Mouse (Mus musculus) heart, embryonic 15.5 days (tissue): ENCODE data around the gene Ap1m2. TPM values are rescaled to one million over a fixed set of nuclear protein-coding genes. Genes with fewer than 3 reads are reported as not detected.
A peak's percentile ranks its signal among the peaks of the same experiment; 100 is the strongest.

Source experiments
- ATAC-seq: fragments of 200-750 bp; cut with Nextera tagmentation; replicated peaks from 2 replicates; pipeline ENCODE4 v1.8.0; 2017; ENCODE audit warnings: low read depth, moderate TSS enrichment; ENCODE audit not compliant: insufficient number of reproducible peaks, insufficient read depth, low FRiP score
- H3K27ac ChIP-seq: fragments of 300-500 bp; sonication (generic); 2 replicates; pipeline ENCODE4 v1.5.1; 2015; ENCODE audit warnings: mild to moderate bottlenecking, inconsistent platforms
- H3K27me3 ChIP-seq: fragments of 300-500 bp; sonication (generic); 2 replicates; pipeline ENCODE4 v1.6.1; 2015; ENCODE audit warnings: inconsistent platforms
- H3K36me3 ChIP-seq: fragments of 300-500 bp; sonication (generic); 2 replicates; pipeline ENCODE4 v1.6.1; 2015; ENCODE audit warnings: mild to moderate bottlenecking, inconsistent platforms
- H3K4me1 ChIP-seq: fragments of 300-500 bp; sonication (generic); replicated peaks from 2 replicates; pipeline ENCODE4 v1.6.1; 2015; ENCODE audit warnings: inconsistent platforms
- H3K4me2 ChIP-seq: fragments of 300-500 bp; sonication (generic); 2 replicates; pipeline ENCODE4 v1.6.1; 2015; ENCODE audit warnings: inconsistent platforms, mild to moderate bottlenecking, moderate library complexity
- H3K4me3 ChIP-seq: fragments of 300-500 bp; sonication (generic); 2 replicates; pipeline ENCODE4 v1.5.1; 2015; ENCODE audit warnings: mild to moderate bottlenecking, inconsistent platforms
- H3K9ac ChIP-seq: fragments of 300-500 bp; sonication (generic); 2 replicates; pipeline ENCODE4 v1.6.1; 2015; ENCODE audit warnings: mild to moderate bottlenecking, inconsistent platforms
- H3K9me3 ChIP-seq: fragments of 300-500 bp; sonication (generic); replicated peaks from 2 replicates; pipeline ENCODE4 v1.6.1; 2016; ENCODE audit warnings: inconsistent platforms
- WGBS: fragments of 180-500 bp; shearing (Covaris S2); methylation state at CpG from one replicate; pipeline ENCODE4 v1.1.7; 2015; ENCODE audit warnings: mixed read lengths; 5-methylcytosine and 5-hydroxymethylcytosine counted together
- polyA plus RNA-seq: library from polyadenylated mRNA; unstranded; fragments of >200 nt; fragmentation: Nextera tagmentation; extraction: Ambion mirVana; gene quantifications from 2 replicates; pipeline ENCODE4 v1.2.1, GENCODE M21; 2015

Ap1m2 gene
- 1.8 and 6.9 TPM in 2 replicates for polyA plus RNA-seq

DNA sequence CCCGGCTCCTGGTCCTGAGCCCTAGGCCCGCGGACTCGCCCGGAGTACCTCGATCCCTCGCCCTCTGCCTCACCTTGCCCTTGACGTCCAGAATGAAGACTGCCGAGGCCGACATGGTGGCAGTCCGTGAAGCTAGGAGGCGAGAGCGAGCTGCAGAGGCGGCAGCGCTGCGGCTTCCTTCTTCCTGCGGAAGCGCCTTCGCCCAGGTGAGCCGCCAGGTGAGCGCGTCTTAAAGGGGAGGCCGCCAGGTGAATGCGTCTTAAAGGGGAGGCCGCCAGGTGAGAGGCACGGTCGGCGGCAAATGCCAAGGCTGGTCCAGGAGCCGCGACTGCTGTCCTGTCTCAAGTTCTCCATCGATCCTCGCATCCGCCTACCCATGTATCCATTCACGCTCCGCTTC is at the start of gene Ap1m2:
Gene Ap1m2, minus strand, starts transcription at position 204 of the 400 bp plus-strand sequence.
- WGBS, result 13% methylated on average over 35 of the region's 35 CpGs
- Histone ChIP-seq H3K9ac (no peak within 1 kb of the TSS), H3K27me3 (peaks cover 17% of the 10 kb centered on the region), H3K4me2 (peak within 1 kb of the TSS; percentile 29; the same call in 1 of the 2 replicates), H3K4me1 (peaks cover 6% of the 10 kb centered on the region), H3K4me3 (peak within 1 kb of the TSS; percentile 35), H3K9me3 (no peaks in the 10 kb centered on the region), H3K36me3 (no peaks in the 10 kb centered on the region), H3K27ac (no peak within 1 kb of the TSS)
- no peak for ATAC-seq

DNA sequence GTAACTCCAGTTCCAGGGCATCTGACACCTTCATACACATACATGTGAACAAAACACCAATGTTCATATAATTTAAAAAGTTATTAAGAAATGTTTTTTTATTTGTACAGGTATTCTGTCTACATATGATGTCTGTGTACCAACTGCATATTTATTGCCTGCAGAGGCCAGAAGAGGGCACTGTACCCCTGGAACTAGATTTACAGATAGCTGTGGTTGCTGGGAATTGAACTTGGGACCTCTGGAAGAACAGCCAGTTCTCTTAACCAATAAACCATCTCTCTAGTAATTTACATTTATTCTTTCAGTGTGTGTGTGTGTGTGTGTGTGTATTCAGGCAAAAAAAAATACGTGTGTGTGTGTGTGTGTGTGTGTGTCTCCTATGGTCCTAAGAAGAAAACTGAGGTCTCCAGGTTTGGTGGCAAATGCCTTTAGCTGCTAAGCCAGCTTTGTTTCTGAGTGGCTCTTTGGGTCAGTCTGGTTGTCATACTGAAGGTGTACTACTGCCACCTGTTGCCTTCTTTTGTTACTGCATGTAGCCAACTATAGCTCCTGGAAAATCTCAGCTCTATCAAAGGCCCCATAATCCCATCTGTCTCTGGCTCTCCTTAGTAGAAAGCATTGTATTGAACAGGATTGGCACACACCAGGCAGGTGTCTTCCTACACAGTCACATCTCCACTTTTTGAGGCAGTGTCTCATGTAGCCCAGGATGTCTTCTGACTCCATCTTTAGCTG is 45.0 kb upstream of the Ap1m2 start:
- ATAC-seq, result no peak; the same call in 1 of the 2 replicates
- H3K27me3 ChIP-seq, result no peaks in the 10 kb centered on the region
- 0% methylated on average over 1 of the region's 1 CpGs for WGBS
- H3K9me3 ChIP-seq, result no peaks in the 10 kb centered on the region
- H3K4me1 ChIP-seq, result peaks cover 11% of the 10 kb centered on the region
- peaks cover 14% of the 10 kb centered on the region for H3K36me3 ChIP-seq
- no peak overlapping the region for H3K27ac ChIP-seq
- H3K4me3 ChIP-seq, result no peak overlapping the region
- no peak overlapping the region for H3K4me2 ChIP-seq
- no peak overlapping the region for H3K9ac ChIP-seq

DNA sequence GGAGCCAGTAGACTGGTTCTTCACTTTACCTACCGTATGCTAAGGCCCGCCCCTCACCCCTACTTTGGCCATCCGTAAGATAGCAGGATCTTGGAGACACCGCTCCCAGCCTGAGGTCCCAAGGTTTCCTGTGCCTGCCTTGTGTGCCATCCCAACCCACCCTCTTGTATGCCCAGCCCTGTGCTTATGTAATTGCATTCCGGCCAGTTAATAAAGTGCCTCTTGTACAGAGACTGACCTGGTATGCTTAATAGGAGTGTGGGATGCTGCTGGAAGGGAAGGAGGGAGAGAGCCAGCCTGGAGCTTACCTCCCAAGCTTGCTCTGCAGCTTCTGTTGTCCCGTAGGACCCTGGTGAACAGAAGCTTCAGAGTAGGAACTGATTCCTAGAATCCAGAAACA is 42.7 kb upstream of the Ap1m2 start:
- H3K36me3 ChIP-seq, result peaks cover 27% of the 10 kb centered on the region

DNA sequence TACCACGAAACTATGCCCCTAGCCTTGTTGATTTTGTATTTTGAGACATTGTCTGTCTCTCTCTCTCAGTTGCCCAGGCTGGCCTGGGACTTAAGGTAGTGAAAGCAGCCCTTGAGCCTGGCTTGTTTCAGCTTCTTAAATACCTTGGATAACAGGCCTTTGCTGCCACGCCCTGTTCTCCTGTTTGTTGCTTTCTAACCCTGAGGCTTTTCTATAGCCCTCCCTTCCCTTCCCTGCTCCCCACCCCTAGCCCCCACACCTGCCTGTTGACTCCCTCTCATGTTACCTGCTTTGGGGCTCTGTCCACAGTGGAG is 41.2 kb upstream of the Ap1m2 start:
- no peak for ATAC-seq
- H3K9ac ChIP-seq, result no peak overlapping the region
- 67% methylated on average over 2 of the region's 2 CpGs for WGBS
- H3K9me3 ChIP-seq, result no peaks in the 10 kb centered on the region
- H3K27ac ChIP-seq, result peak overlapping the region; percentile 47; the same call in 1 of the 2 replicates
- no peak overlapping the region for H3K4me2 ChIP-seq
- H3K27me3 ChIP-seq, result no peaks in the 10 kb centered on the region
- peaks cover 30% of the 10 kb centered on the region for H3K36me3 ChIP-seq
- no peak overlapping the region for H3K4me3 ChIP-seq
- peaks cover 13% of the 10 kb centered on the region for H3K4me1 ChIP-seq

More for the DNA sequence above, 42.7 kb upstream of the Ap1m2 start:
- WGBS, result 85% methylated on average over 6 of the region's 6 CpGs
- no peaks in the 10 kb centered on the region for H3K9me3 ChIP-seq
- no peak for ATAC-seq
- H3K27me3 ChIP-seq, result no peaks in the 10 kb centered on the region
- H3K9ac ChIP-seq, result no peak overlapping the region
- peaks cover 13% of the 10 kb centered on the region for H3K4me1 ChIP-seq
- no peak overlapping the region for H3K4me2 ChIP-seq
- H3K4me3 ChIP-seq, result no peak overlapping the region
- H3K27ac ChIP-seq, result no peak overlapping the region

DNA sequence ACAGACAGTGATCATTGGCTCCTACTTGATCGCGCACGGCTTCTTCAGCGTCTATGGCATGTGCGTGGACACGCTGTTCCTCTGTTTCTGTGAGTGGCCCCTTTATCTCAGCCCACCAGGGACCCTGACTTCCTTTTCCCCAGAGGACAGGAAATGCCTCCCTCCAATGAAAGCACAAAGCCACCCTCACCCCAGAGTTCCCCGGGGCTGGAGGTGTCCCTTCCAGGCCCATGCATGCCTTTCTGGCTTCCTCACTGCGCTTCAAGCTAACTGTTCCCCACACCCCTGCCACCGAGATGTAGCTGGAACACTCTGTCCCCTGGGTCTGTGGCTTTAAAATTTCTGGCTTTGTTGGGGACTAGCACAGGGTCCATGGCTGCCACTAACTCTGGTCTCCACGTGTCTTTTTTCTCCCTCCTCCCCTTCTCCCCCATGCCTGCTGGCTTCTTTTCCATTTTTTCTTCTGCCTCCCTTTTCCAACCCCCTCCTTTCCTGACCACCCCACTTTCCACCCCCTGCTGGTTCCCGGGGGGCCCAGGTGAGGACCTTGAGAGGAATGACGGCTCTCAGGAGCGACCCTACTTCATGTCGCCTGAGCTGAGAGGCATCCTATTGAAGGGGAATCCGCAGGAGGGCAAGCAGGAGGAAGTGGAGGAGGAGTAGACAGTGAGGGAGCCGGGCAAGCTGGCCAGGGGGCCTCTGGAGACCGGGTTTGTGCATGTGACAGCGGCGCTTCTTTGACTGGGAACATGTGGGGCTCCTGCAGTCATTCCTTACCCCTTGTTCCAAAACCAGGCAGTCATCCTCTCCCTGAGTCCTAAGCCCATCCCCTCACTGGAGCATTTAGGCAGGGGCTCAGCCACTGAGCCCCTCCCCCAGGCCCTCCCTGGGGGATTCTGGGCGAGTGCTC is 40.6 kb upstream of the Ap1m2 start:
- Histone ChIP-seq H3K36me3 (peaks cover 36% of the 10 kb centered on the region), H3K27me3 (no peaks in the 10 kb centered on the region), H3K9me3 (no peaks in the 10 kb centered on the region), H3K4me2 (0 out of 2 replicates have a peak overlapping the region, but pooled peaks have one; percentile 14), H3K4me1 (peaks cover 13% of the 10 kb centered on the region), H3K9ac (0 out of 2 replicates have a peak overlapping the region, but pooled peaks have one; percentile 3), H3K27ac (peak overlapping the region; percentile 47), H3K4me3 (no peak overlapping the region)
- WGBS, result 30% methylated on average over 20 of the region's 20 CpGs
- peak; percentile 32; the same call in 1 of the 2 replicates for ATAC-seq

DNA sequence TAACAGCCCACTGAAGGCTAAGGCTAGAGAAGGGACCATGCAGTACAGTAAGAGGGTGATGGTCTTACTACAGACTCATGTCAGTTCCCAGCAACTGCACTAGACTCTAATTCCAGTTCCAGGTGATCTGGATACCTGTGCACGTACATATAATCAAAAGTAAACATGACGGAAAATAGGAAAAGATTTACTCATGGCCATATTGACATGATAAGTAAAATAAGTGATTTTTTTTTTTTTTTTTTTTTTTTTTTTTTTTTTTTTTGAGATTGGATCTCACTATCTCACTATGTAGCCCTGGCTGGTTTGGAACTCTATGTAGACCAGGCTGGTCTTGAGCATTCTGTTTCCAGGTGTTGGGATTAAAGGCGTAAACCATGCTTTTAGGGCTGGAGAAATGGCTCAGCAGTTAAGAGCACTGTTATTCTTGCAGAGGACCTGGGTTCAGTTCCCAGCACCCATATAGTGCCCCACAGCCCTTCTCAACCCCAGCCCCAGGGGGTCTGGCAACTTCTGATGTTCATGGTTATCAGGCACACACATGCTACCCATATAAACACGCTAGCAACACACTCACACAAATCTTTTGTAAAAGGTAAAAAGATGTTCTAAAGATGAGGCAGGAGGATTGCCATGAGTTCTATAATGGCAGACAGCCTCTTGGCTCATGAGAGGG is 39.7 kb upstream of the Ap1m2 start:
- Histone ChIP-seq H3K27ac (peak overlapping the region; percentile 47), H3K4me3 (no peak overlapping the region), H3K9ac (no peak overlapping the region), H3K4me2 (no peak overlapping the region), H3K4me1 (peaks cover 13% of the 10 kb centered on the region), H3K27me3 (no peaks in the 10 kb centered on the region), H3K36me3 (peaks cover 39% of the 10 kb centered on the region), H3K9me3 (no peaks in the 10 kb centered on the region)
- WGBS, result 92% methylated on average over 4 of the region's 4 CpGs
- ATAC-seq, result no peak

DNA sequence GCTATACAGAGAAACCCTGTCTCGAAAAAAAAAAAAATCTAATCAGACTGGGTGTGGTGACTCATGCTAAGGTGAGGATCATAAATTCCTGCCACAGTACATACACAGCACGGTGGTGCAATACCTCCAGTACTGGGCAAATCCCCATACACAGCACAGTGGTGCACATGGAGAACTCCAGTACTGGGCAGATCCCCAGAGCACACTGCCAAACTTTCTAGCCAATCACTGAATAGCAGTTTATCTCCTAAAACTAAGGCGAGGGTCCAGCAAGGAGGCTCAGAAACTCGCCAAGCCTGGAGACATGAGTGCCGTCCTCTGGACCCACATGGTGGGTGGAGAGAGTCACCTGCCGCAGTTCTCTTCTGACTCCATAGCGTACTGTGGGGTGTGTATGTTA is 39.0 kb upstream of the Ap1m2 start:
- no peak overlapping the region for H3K4me3 ChIP-seq
- H3K9me3 ChIP-seq, result no peaks in the 10 kb centered on the region
- H3K27me3 ChIP-seq, result no peaks in the 10 kb centered on the region
- no peak for ATAC-seq
- H3K27ac ChIP-seq, result no peak overlapping the region
- H3K4me2 ChIP-seq, result no peak overlapping the region
- H3K4me1 ChIP-seq, result peaks cover 13% of the 10 kb centered on the region
- no peak overlapping the region for H3K9ac ChIP-seq
- H3K36me3 ChIP-seq, result peaks cover 39% of the 10 kb centered on the region
- 79% methylated on average over 7 of the region's 7 CpGs for WGBS

DNA sequence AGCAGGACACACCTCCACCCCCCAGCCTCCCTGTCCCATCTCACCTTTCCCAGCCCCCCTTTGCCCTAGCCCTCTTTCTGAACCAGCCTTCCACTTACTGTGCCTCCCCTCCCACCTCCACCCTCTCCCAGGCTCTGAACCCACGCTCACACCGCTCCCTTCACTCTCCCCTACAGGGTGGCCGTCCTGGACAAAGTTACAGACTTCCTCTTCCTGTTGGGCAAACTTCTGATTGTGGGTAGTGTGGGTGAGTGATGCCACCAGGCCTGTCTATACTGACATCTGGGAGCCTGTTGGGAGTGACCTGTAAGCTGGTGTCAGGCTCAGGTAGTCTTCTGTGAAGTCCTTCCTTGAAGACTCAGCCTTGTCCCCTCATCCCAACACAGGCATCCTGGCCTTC is 36.0 kb upstream of the Ap1m2 start:
- Histone ChIP-seq H3K4me1 (peaks cover 13% of the 10 kb centered on the region), H3K4me3 (no peak overlapping the region), H3K27me3 (no peaks in the 10 kb centered on the region), H3K4me2 (no peak overlapping the region), H3K9me3 (no peaks in the 10 kb centered on the region), H3K36me3 (peaks cover 37% of the 10 kb centered on the region), H3K9ac (no peak overlapping the region), H3K27ac (no peak overlapping the region)
- ATAC-seq, result no peak
- 80% methylated on average over 3 of the region's 3 CpGs for WGBS

DNA sequence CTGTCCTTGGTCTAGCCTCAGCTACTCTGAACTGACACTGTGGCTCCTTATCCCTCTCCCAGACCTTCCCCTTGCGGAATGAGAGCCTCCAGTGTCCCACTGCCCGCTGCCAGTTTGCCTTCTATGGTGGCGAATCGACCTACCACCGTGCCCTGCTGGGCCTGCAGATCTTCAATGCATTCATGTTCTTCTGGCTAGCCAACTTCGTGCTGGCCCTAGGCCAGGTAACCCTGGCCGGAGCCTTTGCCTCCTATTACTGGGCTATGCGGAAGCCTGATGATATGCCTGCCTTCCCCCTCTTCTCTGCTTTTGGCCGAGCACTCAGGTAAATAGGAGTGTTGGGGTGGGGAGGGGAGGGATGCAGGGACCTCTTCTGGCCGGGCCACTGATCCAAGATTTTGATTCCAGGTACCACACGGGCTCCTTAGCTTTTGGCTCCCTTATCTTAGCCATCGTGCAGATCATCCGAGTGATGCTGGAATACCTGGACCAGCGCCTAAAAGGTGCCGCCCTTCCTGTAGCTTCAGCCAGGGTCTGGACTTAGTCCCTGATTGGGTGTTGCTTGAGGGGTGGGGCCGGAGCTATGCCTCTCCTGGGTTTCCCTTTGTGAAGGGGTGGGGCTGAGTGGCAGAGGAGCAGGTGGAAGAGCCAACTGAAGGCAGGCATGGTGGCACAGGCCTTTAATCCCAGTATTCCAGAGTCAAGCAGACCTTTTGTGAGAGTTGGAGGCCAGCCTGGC is 34.7 kb upstream of the Ap1m2 start:
- Histone ChIP-seq H3K4me2 (no peak overlapping the region), H3K27me3 (no peaks in the 10 kb centered on the region), H3K4me3 (no peak overlapping the region), H3K4me1 (no peaks in the 10 kb centered on the region), H3K27ac (no peak overlapping the region), H3K9ac (no peak overlapping the region), H3K9me3 (no peaks in the 10 kb centered on the region), H3K36me3 (peaks cover 45% of the 10 kb centered on the region)
- no peak for ATAC-seq
- 69% methylated on average over 16 of the region's 16 CpGs for WGBS

DNA sequence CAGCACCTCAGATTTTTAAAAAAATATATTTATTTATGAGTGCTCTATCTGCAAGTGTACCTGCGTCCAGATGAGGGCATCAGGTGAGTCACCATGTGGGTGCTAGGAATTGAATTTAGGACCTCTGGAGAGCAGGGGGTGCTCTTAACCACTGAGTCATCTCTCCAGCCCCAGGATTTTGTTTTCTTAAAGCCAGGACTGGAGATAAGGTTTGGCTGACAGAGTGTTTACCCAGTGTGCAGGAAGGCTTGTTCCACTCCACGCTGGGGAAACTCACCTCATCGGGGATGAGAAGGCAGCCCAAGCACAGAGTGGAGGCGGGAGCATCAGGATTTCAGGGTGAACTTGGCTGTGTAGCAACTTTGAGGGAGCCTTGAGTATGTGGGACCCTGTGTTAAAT is 28.3 kb upstream of the Ap1m2 start:
- H3K9me3 ChIP-seq, result no peaks in the 10 kb centered on the region
- H3K9ac ChIP-seq, result no peak overlapping the region
- ATAC-seq, result peak; percentile 50; the same call in 1 of the 2 replicates
- WGBS, result 61% methylated on average over 4 of the region's 4 CpGs
- peaks cover 20% of the 10 kb centered on the region; the same call in 1 of the 2 replicates for H3K36me3 ChIP-seq
- H3K4me2 ChIP-seq, result no peak overlapping the region
- peaks cover 10% of the 10 kb centered on the region for H3K4me1 ChIP-seq
- H3K27ac ChIP-seq, result no peak overlapping the region
- no peaks in the 10 kb centered on the region for H3K27me3 ChIP-seq
- H3K4me3 ChIP-seq, result no peak overlapping the region
